Mouse (Mus musculus): Measurements from ENCODE around the gene Lsr. TPM values are rescaled to one million over a fixed set of nuclear protein-coding genes. Genes with fewer than 3 reads are reported as not detected.

The Lsr gene
- polyA plus RNA-seq, 1 experiment from 2014 or later = 57.9 TPM

DNA sequence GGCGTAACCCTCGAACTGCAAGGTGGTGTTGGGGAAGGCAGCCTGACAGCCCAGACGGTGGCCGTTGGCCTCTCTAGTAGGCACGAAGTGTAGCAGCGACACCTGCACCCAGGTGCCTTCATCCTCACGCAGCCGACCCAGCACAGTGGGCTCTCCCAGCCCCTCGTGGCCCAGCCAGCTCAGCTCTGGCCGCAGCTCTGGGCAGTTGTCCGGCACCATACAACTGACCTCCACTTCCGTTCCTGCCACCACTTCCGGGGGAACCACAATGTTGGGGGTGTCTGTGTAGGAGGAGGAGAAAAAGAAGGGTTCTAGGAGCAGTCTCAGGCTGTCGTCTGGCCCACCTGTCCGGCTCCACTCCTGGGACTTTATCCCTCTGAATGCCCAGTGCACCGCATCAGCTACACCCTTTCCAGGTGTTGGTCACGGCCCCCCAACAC is 64.3 kb downstream of the Lsr start:
- TF ChIP-seq EP300 (IDR thresholded peaks at IDR 0.05) = no peak
- no peak for TF ChIP-seq CTCF (IDR thresholded peaks at IDR 0.05)

GRCm38 (mm10) chr7:30908277-30908991 is 64.8 kb downstream of the Lsr start:
- H3K4me3 ChIP-seq (ENCODE audit: low read depth, low read length) = peak overlapping the region; percentile 17; the same call in 1 of the 2 replicates
- peak; percentile 71 for DNase-seq (ENCODE audit: low spot score)
- no peaks in the 10 kb centered on the region for H3K9me3 ChIP-seq (ENCODE audit: low read length)
- peak; percentile 85 for ATAC-seq
- no peaks in the 10 kb centered on the region for H3K27me3 ChIP-seq (replicated peaks; ENCODE audit: insufficient read depth, low read length)
- H3K27ac ChIP-seq (ENCODE audit: low read length) = no peak overlapping the region
- H3K4me2 ChIP-seq (replicated peaks; ENCODE audit: low read depth, low read length) = peak overlapping the region; percentile 52
- no peak for TF ChIP-seq EP300 (IDR thresholded peaks at IDR 0.05)
- no peak for TF ChIP-seq CTCF (IDR thresholded peaks at IDR 0.05)
- H3K4me1 ChIP-seq (ENCODE audit: insufficient read depth, low read depth, low read length) = no peaks in the 10 kb centered on the region
- no peaks in the 10 kb centered on the region for H3K36me3 ChIP-seq (ENCODE audit: insufficient read depth, low read length)
- no peak overlapping the region for H3K9ac ChIP-seq (replicated peaks; ENCODE audit: low read depth)
- WGBS = 3% methylated on average over 16 of the region's 26 CpGs

More for the DNA sequence above, 64.3 kb downstream of the Lsr start:
- DNase-seq (ENCODE audit: low spot score) (no peak), ATAC-seq (no peak; the same call in 1 of the 2 replicates)
- Histone ChIP-seq H3K27ac (ENCODE audit: low read length) (no peak overlapping the region), H3K27me3 (replicated peaks; ENCODE audit: insufficient read depth, low read length) (no peaks in the 10 kb centered on the region), H3K36me3 (ENCODE audit: insufficient read depth, low read length) (no peaks in the 10 kb centered on the region), H3K9ac (replicated peaks; ENCODE audit: low read depth) (no peak overlapping the region), H3K4me2 (replicated peaks; ENCODE audit: low read depth, low read length) (peak overlapping the region; percentile 52), H3K4me3 (ENCODE audit: low read depth, low read length) (peak overlapping the region; percentile 17; the same call in 1 of the 2 replicates), H3K4me1 (ENCODE audit: insufficient read depth, low read depth, low read length) (no peaks in the 10 kb centered on the region), H3K9me3 (ENCODE audit: low read length) (no peaks in the 10 kb centered on the region)
- 20% methylated on average over 17 of the region's 17 CpGs for WGBS

Other genes with a start within 250 kb of the Lsr start
- 179 and 193 TPM in 2 replicates for gene Tmem147, start 243.9 kb downstream of the Lsr start, polyA plus RNA-seq (2015; fragmentation: Nextera tagmentation; extraction: Ambion mirVana)
- gene Gapdhs, start 229.8 kb downstream of the Lsr start, polyA plus RNA-seq (2015; fragmentation: Nextera tagmentation; extraction: Ambion mirVana) = 0.18 and 0.21 TPM in 2 replicates
- 6.7 and 7.3 TPM in 2 replicates for gene Sbsn, start 222.0 kb downstream of the Lsr start, polyA plus RNA-seq (2015; fragmentation: Nextera tagmentation; extraction: Ambion mirVana)
- 65.2 and 74.3 TPM in 2 replicates for gene Dmkn, start 209.7 kb downstream of the Lsr start, polyA plus RNA-seq (2015; fragmentation: Nextera tagmentation; extraction: Ambion mirVana)
- 2.1 and 4.4 TPM in 2 replicates for gene Krtdap, start 185.6 kb downstream of the Lsr start, polyA plus RNA-seq (2015; fragmentation: Nextera tagmentation; extraction: Ambion mirVana)
- gene Ffar2, start 149.7 kb downstream of the Lsr start, polyA plus RNA-seq (2015; fragmentation: Nextera tagmentation; extraction: Ambion mirVana) = 1.1 and 1.4 TPM in 2 replicates
- not detected in 2 replicates for gene Ffar3, start 117.3 kb downstream of the Lsr start, polyA plus RNA-seq (2015; fragmentation: Nextera tagmentation; extraction: Ambion mirVana)
- not detected in 2 replicates for gene Ffar1, start 111.9 kb downstream of the Lsr start, polyA plus RNA-seq (2015; fragmentation: Nextera tagmentation; extraction: Ambion mirVana)
- 0.35 and 0.79 TPM in 2 replicates for gene Cd22, start 93.1 kb downstream of the Lsr start, polyA plus RNA-seq (2015; fragmentation: Nextera tagmentation; extraction: Ambion mirVana)
- 1.2 and 1.8 TPM in 2 replicates for gene Mag, start 58.6 kb downstream of the Lsr start, polyA plus RNA-seq (2015; fragmentation: Nextera tagmentation; extraction: Ambion mirVana)
- not detected in 2 replicates for gene Hamp2, start 48.8 kb downstream of the Lsr start, polyA plus RNA-seq (2015; fragmentation: Nextera tagmentation; extraction: Ambion mirVana)
- gene Hamp, start 29.4 kb downstream of the Lsr start, polyA plus RNA-seq (2015; fragmentation: Nextera tagmentation; extraction: Ambion mirVana) = not detected in 2 replicates
- 19.6 and 21.1 TPM in 2 replicates for gene Usf2, start 16.7 kb downstream of the Lsr start, polyA plus RNA-seq (2015; fragmentation: Nextera tagmentation; extraction: Ambion mirVana)
- 9.5 and 12.3 TPM in 2 replicates for gene Fam187b, start 326 bp upstream of the Lsr start, polyA plus RNA-seq (2015; fragmentation: Nextera tagmentation; extraction: Ambion mirVana)
- 168 and 206 TPM in 2 replicates for gene Fxyd5, start 69.0 kb upstream of the Lsr start, polyA plus RNA-seq (2015; fragmentation: Nextera tagmentation; extraction: Ambion mirVana)
- gene Fxyd7, start 78.0 kb upstream of the Lsr start, polyA plus RNA-seq (2015; fragmentation: Nextera tagmentation; extraction: Ambion mirVana) = 1.2 and 1.8 TPM in 2 replicates
- gene Fxyd1, start 83.7 kb upstream of the Lsr start, polyA plus RNA-seq (2015; fragmentation: Nextera tagmentation; extraction: Ambion mirVana) = 175 and 211 TPM in 2 replicates
- 0.20 and 0.27 TPM in 2 replicates for gene Lgi4, start 85.9 kb upstream of the Lsr start, polyA plus RNA-seq (2015; fragmentation: Nextera tagmentation; extraction: Ambion mirVana)
- gene Fxyd3, start 103.2 kb upstream of the Lsr start, polyA plus RNA-seq (2015; fragmentation: Nextera tagmentation; extraction: Ambion mirVana) = 76.1 and 78.1 TPM in 2 replicates
- 19.5 and 20.5 TPM in 2 replicates for gene Hpn, start 141.8 kb upstream of the Lsr start, polyA plus RNA-seq (2015; fragmentation: Nextera tagmentation; extraction: Ambion mirVana)
- 4.5 and 4.9 TPM in 2 replicates for gene Scn1b, start 153.5 kb upstream of the Lsr start, polyA plus RNA-seq (2015; fragmentation: Nextera tagmentation; extraction: Ambion mirVana)
- gene Gramd1a, start 182.4 kb upstream of the Lsr start, polyA plus RNA-seq (2015; fragmentation: Nextera tagmentation; extraction: Ambion mirVana) = 31.7 and 33.8 TPM in 2 replicates

Data from lung, postnatal 0 days (tissue).